Mouse (Mus musculus) hindbrain, embryonic 16.5 days (tissue): Measurements from ENCODE around the gene Usp36. TPM values are rescaled to one million over a fixed set of nuclear protein-coding genes. Genes with fewer than 3 reads are reported as not detected.
A peak's percentile ranks its signal among the peaks of the same experiment; 100 is the strongest.

Experiments
- ATAC-seq: fragments of 200-750 bp; cut with Nextera tagmentation; 2 replicates; pipeline ENCODE4 v1.8.0; 2017; ENCODE audit warnings: moderate TSS enrichment, moderate library complexity
- H3K27ac ChIP-seq: fragments of 300-500 bp; sonication (generic); 2 replicates; pipeline ENCODE4 v1.5.1; 2014; ENCODE audit warnings: low read depth, mild to moderate bottlenecking, control low read depth, low read length, moderate library complexity
- H3K27me3 ChIP-seq: fragments of 300-500 bp; sonication (generic); replicated peaks from 2 replicates; pipeline ENCODE4 v1.6.1; 2014; ENCODE audit warnings: low read length; ENCODE audit not compliant: control insufficient read depth, insufficient read depth
- H3K36me3 ChIP-seq: fragments of 300-500 bp; sonication (generic); 2 replicates; pipeline ENCODE4 v1.6.1; 2014; ENCODE audit warnings: mild to moderate bottlenecking, low read length, moderate library complexity, mixed read lengths; ENCODE audit not compliant: control insufficient read depth, insufficient read depth
- H3K4me1 ChIP-seq: fragments of 300-500 bp; sonication (generic); 2 replicates; pipeline ENCODE4 v1.6.1; 2014; ENCODE audit warnings: low read depth, low read length; ENCODE audit not compliant: control insufficient read depth, insufficient read depth
- H3K4me2 ChIP-seq: fragments of 300-500 bp; sonication (generic); 2 replicates; pipeline ENCODE4 v1.6.1; 2014; ENCODE audit warnings: mild to moderate bottlenecking, low read length, control low read depth, moderate library complexity
- H3K4me3 ChIP-seq: fragments of 300-500 bp; sonication (generic); 2 replicates; pipeline ENCODE4 v1.5.1; 2014; ENCODE audit warnings: mild to moderate bottlenecking, low read length, control low read depth, moderate library complexity
- H3K9ac ChIP-seq: fragments of 300-500 bp; sonication (generic); 2 replicates; pipeline ENCODE4 v1.6.1; 2014; ENCODE audit warnings: low read depth, mild to moderate bottlenecking, control low read depth, low read length, moderate library complexity
- H3K9me3 ChIP-seq: fragments of 300-500 bp; sonication (generic); 2 replicates; pipeline ENCODE4 v1.6.1; 2014; ENCODE audit warnings: mild to moderate bottlenecking, low read length, moderate library complexity; ENCODE audit not compliant: control insufficient read depth
- WGBS: fragments of 180-500 bp; shearing (Covaris S2); extraction: QIAGEN DNeasy Blood & Tissue Kit; methylation state at CpG from one replicate; pipeline ENCODE4 v1.1.7; 2014; 5-methylcytosine and 5-hydroxymethylcytosine counted together
- polyA plus RNA-seq: library from polyadenylated mRNA; unstranded; fragments of >200 nt; fragmentation: Nextera tagmentation; extraction: Ambion mirVana; gene quantifications from 2 replicates; pipeline ENCODE4 v1.2.1, GENCODE M21; 2015

Gene Usp36
- polyA plus RNA-seq = 15.2 and 18.9 TPM in 2 replicates

GRCm38 (mm10) chr11:118289999-118290889 lies at the start of gene Usp36:
Usp36 (minus strand) TSS chr11:118290244.
- no peaks in the 10 kb centered on the region for H3K27me3 ChIP-seq
- WGBS = under 1% methylated on average over 68 of the region's 68 CpGs
- H3K4me3 ChIP-seq = peak within 1 kb of the TSS; percentile 84
- peak; percentile 99 for ATAC-seq
- no peaks in the 10 kb centered on the region for H3K9me3 ChIP-seq
- peak within 1 kb of the TSS; percentile 86 for H3K27ac ChIP-seq
- peak within 1 kb of the TSS; percentile 84 for H3K9ac ChIP-seq
- peaks cover 15% of the 10 kb centered on the region for H3K4me1 ChIP-seq
- peaks cover 13% of the 10 kb centered on the region for H3K36me3 ChIP-seq
- peak within 1 kb of the TSS; percentile 74 for H3K4me2 ChIP-seq

- no peaks in the 10 kb centered on the region for H3K27me3 ChIP-seq
- no peaks in the 10 kb centered on the region for H3K9me3 ChIP-seq
- ATAC-seq = no peak
- H3K4me2 ChIP-seq = no peak overlapping the region
- peaks cover 12% of the 10 kb centered on the region for H3K4me1 ChIP-seq
- WGBS = 79% methylated on average over 8 of the region's 8 CpGs
- no peak overlapping the region for H3K27ac ChIP-seq
- H3K4me3 ChIP-seq = no peak overlapping the region
- H3K36me3 ChIP-seq = no peaks in the 10 kb centered on the region
- no peak overlapping the region for H3K9ac ChIP-seq
Observed at GRCm38 (mm10) chr11:118337491-118338168, 47.6 kb upstream of the Usp36 start.

GRCm38 (mm10) chr11:118333431-118333830 lies 43.4 kb upstream of the Usp36 start:
- H3K27me3 ChIP-seq = no peaks in the 10 kb centered on the region
- H3K27ac ChIP-seq = no peak overlapping the region
- no peak overlapping the region for H3K4me3 ChIP-seq
- WGBS = 89% methylated on average over 17 of the region's 17 CpGs
- no peak for ATAC-seq
- H3K9ac ChIP-seq = no peak overlapping the region
- peaks cover 2% of the 10 kb centered on the region for H3K4me1 ChIP-seq
- H3K4me2 ChIP-seq = no peak overlapping the region
- no peaks in the 10 kb centered on the region for H3K36me3 ChIP-seq
- H3K9me3 ChIP-seq = no peaks in the 10 kb centered on the region

GRCm38 (mm10) chr11:118332376-118332775 lies 42.3 kb upstream of the Usp36 start:
- no peak overlapping the region for H3K27ac ChIP-seq
- ATAC-seq = no peak
- no peaks in the 10 kb centered on the region for H3K27me3 ChIP-seq
- 88% methylated on average over 11 of the region's 11 CpGs for WGBS
- no peak overlapping the region for H3K4me2 ChIP-seq
- peaks cover 13% of the 10 kb centered on the region for H3K4me1 ChIP-seq
- H3K36me3 ChIP-seq = no peaks in the 10 kb centered on the region
- no peaks in the 10 kb centered on the region for H3K9me3 ChIP-seq
- no peak overlapping the region for H3K4me3 ChIP-seq
- H3K9ac ChIP-seq = no peak overlapping the region

- 96% methylated on average over 16 of the region's 16 CpGs for WGBS
- Histone ChIP-seq H3K9ac (no peak overlapping the region), H3K9me3 (no peaks in the 10 kb centered on the region), H3K4me3 (no peak overlapping the region), H3K27ac (no peak overlapping the region), H3K4me1 (peaks cover 26% of the 10 kb centered on the region), H3K4me2 (no peak overlapping the region), H3K27me3 (no peaks in the 10 kb centered on the region), H3K36me3 (no peaks in the 10 kb centered on the region)
- no peak for ATAC-seq
Observed at GRCm38 (mm10) chr11:118330777-118331176, 40.7 kb upstream of the Usp36 start.

GRCm38 (mm10) chr11:118330361-118330760 lies 40.3 kb upstream of the Usp36 start:
- H3K9ac ChIP-seq = no peak overlapping the region
- WGBS = 92% methylated on average over 14 of the region's 14 CpGs
- H3K9me3 ChIP-seq = no peaks in the 10 kb centered on the region
- no peaks in the 10 kb centered on the region for H3K36me3 ChIP-seq
- no peak overlapping the region for H3K27ac ChIP-seq
- no peak for ATAC-seq
- no peak overlapping the region for H3K4me2 ChIP-seq
- H3K4me1 ChIP-seq = peaks cover 26% of the 10 kb centered on the region
- H3K27me3 ChIP-seq = no peaks in the 10 kb centered on the region
- H3K4me3 ChIP-seq = no peak overlapping the region

GRCm38 (mm10) chr11:118328947-118329346 lies 38.9 kb upstream of the Usp36 start:
- Histone ChIP-seq H3K4me2 (no peak overlapping the region), H3K9me3 (no peaks in the 10 kb centered on the region), H3K27me3 (no peaks in the 10 kb centered on the region), H3K9ac (no peak overlapping the region), H3K4me1 (peaks cover 26% of the 10 kb centered on the region), H3K36me3 (no peaks in the 10 kb centered on the region), H3K4me3 (no peak overlapping the region), H3K27ac (no peak overlapping the region)
- 88% methylated on average over 5 of the region's 5 CpGs for WGBS
- ATAC-seq = no peak

GRCm38 (mm10) chr11:118328511-118328910 lies 38.5 kb upstream of the Usp36 start:
- H3K27ac ChIP-seq = peak overlapping the region; percentile 80; the same call in 1 of the 2 replicates
- H3K9me3 ChIP-seq = no peaks in the 10 kb centered on the region
- H3K4me3 ChIP-seq = no peak overlapping the region
- H3K36me3 ChIP-seq = no peaks in the 10 kb centered on the region
- no peak overlapping the region for H3K9ac ChIP-seq
- H3K4me2 ChIP-seq = no peak overlapping the region
- no peak for ATAC-seq
- no peaks in the 10 kb centered on the region for H3K27me3 ChIP-seq
- H3K4me1 ChIP-seq = peaks cover 26% of the 10 kb centered on the region
- WGBS = 96% methylated on average over 6 of the region's 6 CpGs
